Mouse (Mus musculus) adrenal gland, postnatal 4 days (tissue): Measurements from ENCODE around the gene Hbq1b. TPM values are rescaled to one million over a fixed set of nuclear protein-coding genes. Genes with fewer than 3 reads are reported as not detected.
"Not testable (repeated sequence)": the region's sequence is repeated elsewhere in the genome, so short reads cannot be mapped to it uniquely, and the experiment has no call there.

Source experiments
- DNase-seq, 2 experiments: peaks; one replicate each; pipeline ENCODE4 v3.0.0; 2021 to 2022; ENCODE audit warnings: low spot score in 2 of 2, mixed read lengths in 2 of 2
- total RNA-seq, 2 experiments: library from RNA; stranded (reverse); gene quantifications; 2 replicates each; pipeline ENCODE4 v1.2.3; 2021

The Hbq1b gene
- total RNA-seq, 2 experiments from 2014 or later = 3.9 to 5.3 TPM

- DNase-seq = peak; percentile 91 to 92
Observed at GRCm38 (mm10) chr11:32267188-32267884, 19.4 kb upstream of the Hbq1b start, which contains the start of gene Nprl3. TSS of gene Nprl3 (minus strand) at chr11:32267707.

- no peak for DNase-seq
Observed at GRCm38 (mm10) chr11:32267964-32268363, 18.8 kb upstream of the Hbq1b start.

DNA sequence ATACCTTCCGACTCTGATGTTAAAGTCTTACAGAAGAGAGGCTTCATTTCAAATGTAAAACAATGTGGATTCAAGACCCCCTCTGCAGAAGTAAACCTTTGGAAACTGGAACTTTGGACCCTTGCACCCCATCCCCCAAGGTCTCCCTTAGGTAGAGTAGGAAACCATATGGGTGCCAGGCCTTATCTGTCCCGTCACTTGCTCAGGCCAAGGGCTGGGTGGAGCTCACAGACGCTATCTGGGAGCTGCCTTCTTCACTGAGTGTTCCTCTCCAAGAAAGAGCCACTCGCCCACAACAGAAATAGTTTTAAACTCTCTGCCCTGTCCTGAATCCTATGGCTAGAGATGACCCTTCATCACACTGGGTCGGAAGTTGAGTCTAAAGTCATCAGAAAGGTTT is 17.8 kb upstream of the Hbq1b start:
- DNase-seq = no peak

GRCm38 (mm10) chr11:32271178-32271577 is 15.6 kb upstream of the Hbq1b start:
- no peak for DNase-seq

- DNase-seq = no peak
Observed at GRCm38 (mm10) chr11:32276347-32276746, 10.4 kb upstream of the Hbq1b start, which contains the start of gene Hba-x. TSS of gene Hba-x (plus strand) at chr11:32276400.

DNA sequence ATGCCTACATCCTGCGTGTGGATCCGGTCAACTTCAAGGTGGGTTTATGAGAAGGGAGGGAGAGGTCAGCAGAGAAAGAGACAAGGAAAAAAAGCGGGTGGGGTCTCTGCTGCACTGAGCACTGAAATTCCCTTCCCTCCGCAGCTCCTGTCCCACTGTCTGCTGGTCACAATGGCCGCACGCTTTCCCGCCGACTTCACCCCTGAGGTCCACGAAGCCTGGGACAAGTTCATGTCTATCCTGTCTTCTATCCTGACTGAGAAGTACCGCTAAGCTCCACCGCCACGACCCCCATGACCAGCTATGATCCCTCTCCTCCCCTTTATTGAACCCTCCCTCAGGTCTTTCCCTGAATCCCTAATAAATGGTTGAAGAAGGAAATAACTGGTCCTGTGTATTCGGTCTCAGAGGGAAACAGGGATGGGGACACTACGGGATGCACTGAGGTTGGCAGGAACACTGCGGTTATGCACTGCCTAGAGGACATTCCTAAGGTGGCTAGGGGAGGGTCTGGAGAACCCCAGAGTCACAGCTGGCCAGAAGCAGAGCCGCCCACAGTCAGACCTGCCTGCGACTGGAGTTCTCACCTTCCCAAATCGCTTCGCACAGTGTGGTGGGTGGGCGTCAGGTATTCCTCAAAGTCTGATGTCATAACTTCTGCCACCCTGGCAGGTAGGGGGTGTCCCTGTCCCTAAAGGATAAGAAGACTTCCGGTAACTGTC is 8.9 kb upstream of the Hbq1b start:
- DNase-seq = no peak

DNA sequence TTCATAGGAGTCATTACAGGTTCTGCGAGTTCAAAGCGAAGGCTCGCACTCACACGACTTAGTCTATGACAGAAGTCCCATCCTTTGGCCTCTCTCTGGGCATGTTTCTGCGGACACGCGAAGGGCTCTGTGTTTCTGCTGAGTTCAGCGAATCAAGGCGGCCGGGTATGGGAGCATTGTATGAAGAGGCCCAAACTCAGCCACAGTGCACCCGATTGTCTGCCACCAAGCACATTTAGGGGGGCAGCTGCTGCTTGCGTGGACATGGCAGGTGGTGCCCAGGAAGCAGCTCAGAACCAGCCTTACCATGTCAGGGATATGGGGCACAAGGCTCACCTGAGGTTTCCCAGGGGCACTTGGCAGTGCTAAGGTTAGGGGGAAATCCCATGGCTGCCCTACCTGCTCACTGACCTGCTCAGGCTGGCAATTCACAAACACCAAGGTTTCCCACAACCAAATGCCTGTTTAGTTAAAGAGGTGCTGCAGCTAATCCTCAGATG is 8.3 kb upstream of the Hbq1b start:
- no peak for DNase-seq

DNA sequence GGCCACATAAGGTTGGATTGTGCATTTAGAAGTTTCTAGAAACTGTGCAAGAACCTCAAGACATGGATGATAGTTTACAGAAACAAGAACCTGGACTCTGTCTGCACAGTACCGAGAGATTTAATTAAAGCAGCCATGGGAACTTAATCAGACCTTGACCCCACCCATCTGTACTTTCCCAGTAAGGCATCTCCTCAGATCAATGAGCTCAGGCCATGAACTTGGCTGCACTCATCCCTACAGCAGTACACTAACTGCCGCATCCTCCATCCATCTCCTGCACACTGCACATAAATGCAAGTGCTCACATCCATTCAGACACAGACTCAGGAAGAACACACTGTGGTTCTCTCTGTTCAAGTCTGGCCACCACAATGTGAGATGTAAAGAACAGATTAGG is 6.1 kb upstream of the Hbq1b start:
- DNase-seq = no peak

GRCm38 (mm10) chr11:32281416-32282144 is 5.2 kb upstream of the Hbq1b start:
- DNase-seq = no peak

DNA sequence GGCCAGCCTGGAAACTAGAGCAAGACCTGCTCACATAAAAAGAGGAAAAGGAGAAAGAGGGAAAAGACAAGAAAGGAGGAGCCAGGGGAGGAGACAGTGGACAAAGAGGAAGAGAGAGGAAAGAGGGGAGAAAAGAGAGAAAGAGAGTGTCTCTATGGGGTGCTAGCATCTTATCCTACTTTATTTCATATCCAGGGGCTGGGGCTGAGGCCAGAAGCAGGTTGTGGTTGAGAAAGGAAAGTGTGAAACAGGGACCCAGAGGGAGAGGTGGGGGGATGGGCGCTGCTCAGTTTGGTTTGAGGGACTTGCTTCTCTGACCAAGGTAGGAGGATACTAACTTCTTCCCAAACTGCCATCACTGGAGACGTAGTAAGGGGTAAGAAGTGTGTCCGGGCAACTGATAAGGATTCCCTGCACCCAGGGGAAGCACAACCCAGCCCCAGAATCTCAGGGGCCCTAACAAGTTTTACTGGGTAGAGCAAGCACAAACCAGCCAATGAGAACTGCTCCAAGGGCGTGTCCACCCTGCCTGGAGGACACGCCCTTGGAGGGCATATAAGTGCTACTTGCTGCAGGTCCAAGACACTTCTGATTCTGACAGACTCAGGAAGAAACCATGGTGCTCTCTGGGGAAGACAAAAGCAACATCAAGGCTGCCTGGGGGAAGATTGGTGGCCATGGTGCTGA is 3.5 kb upstream of the Hbq1b start, which contains the start of gene Hba-a1:
Gene Hba-a1, plus strand, starts transcription at position 421 of the 687 bp plus-strand sequence.
- not testable (repeated sequence) for DNase-seq

- DNase-seq = not testable (repeated sequence)
Observed at GRCm38 (mm10) chr11:32284582-32284981, 2.2 kb upstream of the Hbq1b start.

DNA sequence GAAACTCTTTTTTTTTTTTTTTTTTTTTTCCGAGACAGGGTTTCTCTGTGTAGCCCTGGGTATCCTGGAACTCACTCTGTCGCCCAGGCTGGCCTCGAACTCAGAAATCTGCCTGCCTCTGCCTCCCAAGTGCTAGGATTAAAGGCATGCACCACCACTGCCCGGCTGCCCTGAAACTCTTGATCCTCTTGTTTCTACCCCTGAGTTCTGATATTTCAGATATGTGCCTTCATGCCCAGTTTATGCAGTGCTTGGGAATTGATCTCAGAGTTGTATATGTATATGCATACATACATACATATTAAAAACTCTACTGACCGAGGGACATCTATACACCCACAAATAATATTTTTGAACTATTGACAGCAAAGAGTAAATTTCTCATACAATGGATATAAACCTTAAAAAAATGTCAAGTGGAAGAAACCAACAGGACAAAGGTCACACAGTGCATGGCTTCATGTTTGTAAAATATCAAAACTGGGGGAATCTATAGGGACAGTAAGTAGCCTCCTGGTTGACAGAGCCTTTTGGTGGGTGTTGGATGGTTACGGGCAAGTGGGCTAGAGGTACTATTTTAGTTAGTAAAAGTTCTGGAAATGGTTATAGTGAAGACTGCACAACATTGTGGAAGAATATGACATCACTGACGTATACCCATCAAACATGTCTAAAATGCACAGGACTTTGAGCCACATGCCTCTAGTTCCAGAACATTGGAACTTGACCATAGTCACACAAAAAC is 1.6 kb upstream of the Hbq1b start:
- no peak for DNase-seq

DNA sequence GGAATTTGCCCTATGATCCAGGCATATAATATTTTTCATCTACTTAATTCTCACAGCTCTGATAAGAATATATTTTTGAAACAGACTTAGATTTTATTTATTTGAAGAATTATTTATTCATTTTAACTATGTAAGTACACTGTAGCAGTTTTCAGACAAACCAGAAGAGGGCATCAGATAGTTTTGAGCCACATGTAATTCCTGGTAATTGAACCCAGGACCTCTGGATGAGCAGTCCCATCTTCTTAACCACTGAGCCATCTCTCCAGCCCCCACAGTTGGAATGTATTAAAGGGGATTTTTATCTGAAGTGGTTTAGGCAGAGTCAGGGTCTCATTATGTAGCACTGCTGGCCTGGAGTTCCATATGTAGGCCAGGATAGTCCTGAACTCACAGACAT is 878 bp upstream of the Hbq1b start:
- DNase-seq = not testable (repeated sequence)

GRCm38 (mm10) chr11:32287493-32287825 is 694 bp downstream of the Hbq1b start:
- no peak for DNase-seq

- not testable (repeated sequence) for DNase-seq
Observed at GRCm38 (mm10) chr11:32292819-32293218, 6.1 kb downstream of the Hbq1b start.

GRCm38 (mm10) chr11:32293479-32293878 is 6.7 kb downstream of the Hbq1b start:
- DNase-seq = not testable (repeated sequence)

DNA sequence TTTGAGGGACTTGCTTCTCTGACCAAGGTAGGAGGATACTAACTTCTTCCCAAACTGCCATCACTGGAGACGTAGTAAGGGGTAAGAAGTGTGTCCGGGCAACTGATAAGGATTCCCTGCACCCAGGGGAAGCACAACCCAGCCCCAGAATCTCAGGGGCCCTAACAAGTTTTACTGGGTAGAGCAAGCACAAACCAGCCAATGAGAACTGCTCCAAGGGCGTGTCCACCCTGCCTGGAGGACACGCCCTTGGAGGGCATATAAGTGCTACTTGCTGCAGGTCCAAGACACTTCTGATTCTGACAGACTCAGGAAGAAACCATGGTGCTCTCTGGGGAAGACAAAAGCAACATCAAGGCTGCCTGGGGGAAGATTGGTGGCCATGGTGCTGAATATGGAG is 9.4 kb downstream of the Hbq1b start, which contains the start of gene Hba-a2:
Gene Hba-a2, plus strand, starts transcription at position 287 of the 400 bp plus-strand sequence.
- not testable (repeated sequence) for DNase-seq

DNA sequence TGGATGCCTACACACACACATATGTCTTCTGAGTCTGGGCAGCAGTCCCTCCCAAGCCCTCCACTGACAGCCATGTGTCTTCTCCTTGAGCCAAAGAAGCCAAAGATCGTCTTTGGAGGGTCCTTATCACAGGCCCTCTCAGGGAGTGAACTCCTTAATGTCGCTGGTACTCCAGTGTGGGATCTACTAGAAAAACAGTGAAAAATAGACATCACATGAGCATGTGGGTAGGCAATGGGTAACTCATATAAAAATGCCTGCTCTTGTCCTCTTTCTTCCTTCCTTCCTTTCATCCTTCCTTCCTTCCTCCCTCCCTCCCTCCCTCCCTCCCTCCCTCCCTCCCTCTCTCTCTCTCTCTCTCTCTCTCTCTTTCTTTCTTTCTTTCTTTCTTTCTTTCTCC is 10.7 kb downstream of the Hbq1b start:
- not testable (repeated sequence) for DNase-seq

DNA sequence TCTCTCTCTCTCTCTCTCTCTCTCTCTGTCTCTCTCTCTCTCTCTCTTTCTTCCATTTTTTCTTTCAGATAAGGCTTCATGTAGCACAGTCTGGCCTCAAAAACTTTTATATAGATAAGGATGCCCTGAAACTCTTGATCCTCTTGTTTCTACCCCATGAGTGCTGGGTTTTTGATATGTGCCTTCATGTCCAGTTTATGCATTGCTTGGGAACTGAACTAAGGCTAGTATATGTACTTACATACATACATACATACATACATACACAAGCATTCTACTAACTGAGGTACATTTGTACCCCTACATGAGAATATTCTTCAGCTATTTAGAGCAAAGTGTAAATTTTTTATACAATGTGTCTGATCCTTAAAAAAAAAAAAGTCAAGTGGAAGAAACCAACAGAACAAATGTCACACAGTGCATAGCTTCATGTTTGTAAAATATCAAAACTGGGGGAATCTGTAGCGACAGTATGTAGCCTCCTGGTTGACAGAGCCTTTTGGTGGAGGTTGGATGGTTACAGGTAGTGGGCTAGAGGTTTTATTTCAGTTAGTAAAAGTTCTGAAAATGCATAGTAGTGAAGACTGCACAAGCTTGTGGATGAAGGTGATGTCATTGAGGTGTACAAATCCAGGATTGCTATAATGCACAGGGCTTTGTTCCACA is 11.2 kb downstream of the Hbq1b start:
- no peak for DNase-seq

DNA sequence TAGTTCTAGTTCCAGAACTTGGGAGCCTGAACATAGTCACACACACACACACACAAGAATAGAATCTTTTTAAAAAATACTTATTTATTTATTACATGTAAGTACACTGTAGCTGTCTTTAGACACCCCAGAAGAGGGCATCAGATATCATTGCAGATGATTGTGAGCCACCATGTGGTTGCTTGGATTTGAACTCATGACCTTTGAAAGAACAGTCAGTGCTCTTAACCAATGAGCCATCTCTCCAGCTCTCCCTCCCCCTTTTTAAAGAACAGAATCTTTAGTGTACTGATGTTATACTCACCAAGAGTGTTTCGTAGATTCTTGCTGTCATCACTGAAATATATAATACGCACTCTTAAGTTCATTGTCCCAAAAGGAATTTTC is 11.8 kb downstream of the Hbq1b start:
- no peak for DNase-seq
